Mouse (Mus musculus): Measurements from ENCODE around the gene Lgr4.

DNA sequence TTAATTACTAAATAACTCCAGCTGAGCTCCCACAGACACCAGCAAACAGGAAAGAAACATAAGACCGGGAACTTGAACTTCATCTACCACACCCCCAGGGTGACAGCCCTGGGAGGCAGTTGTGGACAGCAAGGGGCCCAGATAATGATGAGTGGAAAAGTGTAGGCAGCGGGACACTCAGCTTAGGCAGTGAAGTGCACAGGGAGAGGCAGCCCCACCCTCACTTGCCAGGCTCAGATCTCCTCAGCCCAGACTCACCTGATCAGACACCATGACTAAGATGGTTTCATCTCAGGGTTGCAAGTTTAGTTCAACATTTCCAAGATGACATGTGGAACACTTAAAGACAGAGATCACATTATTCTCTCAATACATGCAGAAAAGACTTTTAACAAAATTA lies 8.3 kb upstream of the Lgr4 start:
- TF ChIP-seq CTCF (IDR thresholded peaks at IDR 0.05; ENCODE audit: insufficient read depth, low read length) (no peak), POLR2A (IDR thresholded peaks at IDR 0.05; ENCODE audit: borderline replicate concordance, extremely low read depth, low read depth, low read length) (no peak)
